Mouse (Mus musculus) neural tube, embryonic 13.5 days (tissue): ENCODE results near the gene Frrs1l. TPM values are rescaled to one million over a fixed set of nuclear protein-coding genes. Genes with fewer than 3 reads are reported as not detected.

Source experiments
- ATAC-seq: fragments of 200-750 bp; cut with Nextera tagmentation; 2 replicates; pipeline ENCODE4 v1.8.0; 2017; ENCODE audit warnings: low read depth, mild to moderate bottlenecking, moderate TSS enrichment, moderate library complexity
- H3K27ac ChIP-seq: fragments of 300-500 bp; sonication (generic); replicated peaks from 2 replicates; pipeline ENCODE4 v1.5.1; 2015; ENCODE audit warnings: moderate library complexity, mild to moderate bottlenecking, inconsistent platforms
- H3K27me3 ChIP-seq: fragments of 300-500 bp; sonication (generic); 2 replicates; pipeline ENCODE4 v1.6.1; 2015; ENCODE audit warnings: mild to moderate bottlenecking, inconsistent platforms
- H3K36me3 ChIP-seq: fragments of 300-500 bp; sonication (generic); 2 replicates; pipeline ENCODE4 v1.6.1; 2015; ENCODE audit warnings: mild to moderate bottlenecking, inconsistent platforms
- H3K4me1 ChIP-seq: fragments of 300-500 bp; sonication (generic); replicated peaks from 2 replicates; pipeline ENCODE4 v1.6.1; 2015; ENCODE audit warnings: inconsistent platforms
- H3K4me2 ChIP-seq: fragments of 300-500 bp; sonication (generic); 2 replicates; pipeline ENCODE4 v1.6.1; 2015; ENCODE audit warnings: inconsistent platforms, mild to moderate bottlenecking, moderate library complexity
- H3K4me3 ChIP-seq: fragments of 300-500 bp; sonication (generic); 2 replicates; pipeline ENCODE4 v1.5.1; 2015; ENCODE audit warnings: mild to moderate bottlenecking, inconsistent platforms
- H3K9ac ChIP-seq: fragments of 300-500 bp; sonication (generic); 2 replicates; pipeline ENCODE4 v1.6.1; 2015; ENCODE audit warnings: moderate library complexity, mild to moderate bottlenecking, inconsistent platforms
- H3K9me3 ChIP-seq: fragments of 300-500 bp; sonication (generic); 2 replicates; pipeline ENCODE4 v1.6.1; 2016; ENCODE audit warnings: inconsistent platforms
- WGBS: fragments of 180-500 bp; shearing (Covaris S2); methylation state at CpG from one replicate; pipeline ENCODE4 v1.1.7; 2015; 5-methylcytosine and 5-hydroxymethylcytosine counted together
- polyA plus RNA-seq: library from polyadenylated mRNA; unstranded; fragments of >200 nt; fragmentation: Nextera tagmentation; extraction: Ambion mirVana; gene quantifications from 2 replicates; pipeline ENCODE4 v1.2.1, GENCODE M21; 2015

Frrs1l gene
- polyA plus RNA-seq, 1 experiment from 2014 or later: 13.8 TPM

DNA sequence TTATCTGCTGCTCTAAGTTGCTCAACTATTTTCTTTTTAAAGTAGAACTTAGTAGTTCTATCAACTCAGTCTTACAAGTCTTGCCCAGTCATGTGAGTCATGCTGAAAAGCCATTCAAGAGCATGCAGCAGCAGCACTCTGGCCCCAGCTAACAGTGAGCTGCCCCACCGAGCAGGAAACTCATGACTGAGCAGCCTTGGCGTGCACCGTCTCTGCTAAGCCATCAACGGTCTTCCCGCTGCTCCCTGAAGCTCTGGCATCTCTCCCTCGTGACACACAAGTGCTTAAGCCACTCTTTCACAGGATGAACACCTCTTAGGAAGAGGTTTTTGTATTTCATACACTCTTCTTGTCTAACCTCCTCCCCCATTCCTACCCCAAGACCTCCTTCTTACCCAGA is 53.1 kb downstream of the Frrs1l start:
- no peaks in the 10 kb centered on the region for H3K4me1 ChIP-seq
- no peak overlapping the region for H3K4me2 ChIP-seq
- WGBS: 59% methylated on average over 6 of the region's 6 CpGs
- no peak for ATAC-seq
- H3K9me3 ChIP-seq: no peaks in the 10 kb centered on the region
- H3K27ac ChIP-seq: no peak overlapping the region
- H3K9ac ChIP-seq: no peak overlapping the region
- no peaks in the 10 kb centered on the region for H3K27me3 ChIP-seq
- H3K36me3 ChIP-seq: peaks cover 22% of the 10 kb centered on the region
- no peak overlapping the region for H3K4me3 ChIP-seq

DNA sequence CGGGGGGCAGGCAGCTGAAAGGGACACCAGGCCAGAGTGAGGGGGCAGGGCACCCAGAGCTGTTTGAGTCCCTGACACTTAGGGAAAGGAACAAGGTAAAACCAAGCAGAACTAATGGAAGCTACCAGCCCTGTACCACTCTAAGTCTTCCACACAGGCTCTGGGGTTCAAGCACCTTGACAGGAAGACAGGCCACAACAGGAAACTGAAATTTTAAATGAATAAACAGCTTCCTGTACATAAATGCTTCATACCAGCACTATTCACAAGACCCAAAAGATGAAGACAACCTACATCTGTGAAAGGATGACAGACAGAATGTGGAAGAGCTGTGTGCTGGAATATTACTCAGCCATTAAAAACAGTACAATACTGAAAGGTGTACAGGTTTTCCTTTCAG is 54.9 kb downstream of the Frrs1l start:
- ATAC-seq: no peak
- no peak overlapping the region for H3K4me3 ChIP-seq
- H3K4me1 ChIP-seq: no peaks in the 10 kb centered on the region
- H3K27me3 ChIP-seq: no peaks in the 10 kb centered on the region
- H3K27ac ChIP-seq: no peak overlapping the region
- no CpG with 5 or more reads among the region's 1 CpGs for WGBS
- no peak overlapping the region for H3K9ac ChIP-seq
- no peak overlapping the region for H3K4me2 ChIP-seq
- peaks cover 25% of the 10 kb centered on the region for H3K36me3 ChIP-seq
- H3K9me3 ChIP-seq: no peaks in the 10 kb centered on the region

DNA sequence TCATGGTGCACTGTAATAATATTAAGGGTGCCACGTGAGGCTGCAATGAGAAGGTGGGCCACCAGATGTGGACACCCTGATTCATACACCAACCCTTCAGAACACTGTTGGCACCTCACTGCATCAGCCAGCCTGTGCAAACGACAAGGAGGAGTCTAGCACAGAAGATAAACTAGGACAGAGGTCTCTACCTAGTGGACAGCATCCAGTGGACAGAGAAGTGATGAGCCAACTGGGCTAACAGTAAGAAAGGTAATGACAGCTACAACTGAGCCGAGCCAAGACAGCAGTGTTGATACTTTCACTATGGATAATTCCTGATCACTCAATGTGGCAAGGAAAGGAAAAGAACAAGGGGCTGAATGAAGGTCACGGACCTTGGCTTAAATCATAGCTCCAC is 57.0 kb downstream of the Frrs1l start:
- no peaks in the 10 kb centered on the region for H3K9me3 ChIP-seq
- H3K27ac ChIP-seq: no peak overlapping the region
- no peaks in the 10 kb centered on the region for H3K27me3 ChIP-seq
- H3K4me2 ChIP-seq: no peak overlapping the region
- peaks cover 25% of the 10 kb centered on the region for H3K36me3 ChIP-seq
- ATAC-seq: no peak
- 92% methylated on average over 4 of the region's 4 CpGs for WGBS
- 0 out of 2 replicates have a peak, but pooled peaks cover 6% of the 10 kb centered on the region for H3K4me1 ChIP-seq
- no peak overlapping the region for H3K9ac ChIP-seq
- H3K4me3 ChIP-seq: no peak overlapping the region

DNA sequence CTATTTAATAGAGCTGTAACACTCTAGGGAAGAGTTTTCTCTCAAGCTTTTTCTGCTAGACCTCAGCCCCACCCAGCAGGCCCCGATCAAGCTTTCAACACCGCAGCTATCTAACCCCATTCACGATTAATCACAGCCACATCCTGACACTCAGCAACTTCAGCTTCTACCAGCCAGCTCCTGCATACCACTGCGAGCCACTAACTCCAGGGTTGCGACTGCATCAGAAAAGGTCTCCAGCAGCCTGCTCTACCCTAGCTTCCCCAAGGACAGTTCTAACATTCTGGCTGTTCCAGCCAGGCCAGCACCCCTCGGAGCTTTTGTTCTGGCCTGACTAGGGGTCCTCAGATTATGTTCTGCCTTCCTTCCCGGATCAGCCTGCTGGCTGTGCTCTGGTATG is 58.1 kb downstream of the Frrs1l start:
- no peak overlapping the region for H3K9ac ChIP-seq
- ATAC-seq: no peak
- no peak overlapping the region for H3K27ac ChIP-seq
- H3K36me3 ChIP-seq: peaks cover 25% of the 10 kb centered on the region
- H3K4me3 ChIP-seq: no peak overlapping the region
- H3K27me3 ChIP-seq: no peaks in the 10 kb centered on the region
- 60% methylated on average over 7 of the region's 7 CpGs for WGBS
- H3K9me3 ChIP-seq: no peaks in the 10 kb centered on the region
- no peak overlapping the region for H3K4me2 ChIP-seq
- H3K4me1 ChIP-seq: peaks cover 6% of the 10 kb centered on the region; the same call in 1 of the 2 replicates

DNA sequence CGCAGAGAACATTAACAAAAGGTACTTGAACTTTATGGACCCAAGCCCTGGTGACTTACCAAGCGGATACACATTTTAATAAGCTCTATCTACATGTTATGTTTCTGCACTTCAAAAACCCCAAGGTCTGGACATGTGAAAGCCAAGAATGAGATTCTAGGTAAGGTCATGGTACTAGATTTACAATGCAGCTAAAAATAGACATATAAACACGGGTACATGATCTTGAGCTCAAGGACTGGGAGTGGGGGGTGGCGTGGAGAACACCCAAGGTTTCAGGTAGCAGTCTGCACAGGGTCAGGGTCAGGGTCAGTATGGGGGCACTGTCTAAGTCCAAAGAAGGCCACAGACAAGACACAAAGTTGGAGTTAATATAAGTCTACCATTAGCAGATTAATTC is 59.9 kb downstream of the Frrs1l start:
- WGBS: 90% methylated on average over 4 of the region's 4 CpGs
- Histone ChIP-seq H3K36me3 (peaks cover 29% of the 10 kb centered on the region), H3K27ac (no peak overlapping the region), H3K4me3 (no peak overlapping the region), H3K27me3 (no peaks in the 10 kb centered on the region), H3K9ac (no peak overlapping the region), H3K9me3 (no peaks in the 10 kb centered on the region), H3K4me2 (no peak overlapping the region), H3K4me1 (peaks cover 6% of the 10 kb centered on the region; the same call in 1 of the 2 replicates)
- ATAC-seq: no peak

DNA sequence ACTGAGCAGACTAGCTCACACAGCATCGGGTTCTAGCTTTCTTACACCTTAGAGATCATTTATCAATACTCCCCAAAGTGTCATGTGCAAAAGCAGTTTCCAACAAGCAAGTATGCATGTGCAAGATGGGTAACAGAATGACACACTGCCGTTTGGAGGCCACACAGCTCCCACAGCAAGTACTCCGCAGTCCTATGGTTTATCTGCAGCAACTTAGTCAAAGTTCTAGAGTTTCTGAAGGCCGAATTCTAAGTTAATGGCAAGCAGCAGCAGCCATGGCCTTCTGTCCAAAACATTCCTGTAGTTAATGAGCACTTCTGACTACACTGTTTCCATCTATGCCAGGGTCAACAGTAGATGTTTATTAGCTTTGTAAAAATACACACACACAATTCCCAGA is 63.2 kb downstream of the Frrs1l start:
- Histone ChIP-seq H3K4me2 (no peak overlapping the region), H3K4me3 (no peak overlapping the region), H3K27me3 (no peaks in the 10 kb centered on the region), H3K9me3 (no peaks in the 10 kb centered on the region), H3K36me3 (peaks cover 42% of the 10 kb centered on the region), H3K27ac (no peak overlapping the region), H3K4me1 (peaks cover 6% of the 10 kb centered on the region; the same call in 1 of the 2 replicates), H3K9ac (no peak overlapping the region)
- ATAC-seq: no peak
- WGBS: 90% methylated on average over 4 of the region's 4 CpGs

DNA sequence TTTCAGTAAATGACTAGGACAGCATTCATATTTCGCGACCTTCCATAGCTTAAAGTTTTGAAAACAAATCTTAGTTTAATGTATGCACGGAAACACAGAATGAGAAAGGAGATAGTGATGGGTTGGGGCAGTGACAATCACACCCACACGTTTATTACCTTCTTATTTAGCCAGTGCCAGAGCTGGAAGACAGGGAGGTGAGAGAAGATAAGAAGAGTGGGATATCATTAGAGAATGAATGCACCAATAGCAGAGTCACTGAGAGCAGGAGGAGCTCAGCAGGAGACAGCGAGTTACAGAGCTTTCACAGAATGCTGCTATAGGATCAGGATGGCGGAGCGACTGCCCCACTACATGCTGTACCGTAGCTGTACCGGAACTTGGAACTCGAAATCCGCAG is 68.0 kb downstream of the Frrs1l start:
- no peak for ATAC-seq
- 92% methylated on average over 11 of the region's 11 CpGs for WGBS
- H3K4me3 ChIP-seq: no peak overlapping the region
- no peak overlapping the region for H3K9ac ChIP-seq
- H3K27me3 ChIP-seq: no peaks in the 10 kb centered on the region
- peaks cover 45% of the 10 kb centered on the region for H3K36me3 ChIP-seq
- no peaks in the 10 kb centered on the region for H3K9me3 ChIP-seq
- no peak overlapping the region for H3K27ac ChIP-seq
- H3K4me2 ChIP-seq: no peak overlapping the region
- H3K4me1 ChIP-seq: no peaks in the 10 kb centered on the region

DNA sequence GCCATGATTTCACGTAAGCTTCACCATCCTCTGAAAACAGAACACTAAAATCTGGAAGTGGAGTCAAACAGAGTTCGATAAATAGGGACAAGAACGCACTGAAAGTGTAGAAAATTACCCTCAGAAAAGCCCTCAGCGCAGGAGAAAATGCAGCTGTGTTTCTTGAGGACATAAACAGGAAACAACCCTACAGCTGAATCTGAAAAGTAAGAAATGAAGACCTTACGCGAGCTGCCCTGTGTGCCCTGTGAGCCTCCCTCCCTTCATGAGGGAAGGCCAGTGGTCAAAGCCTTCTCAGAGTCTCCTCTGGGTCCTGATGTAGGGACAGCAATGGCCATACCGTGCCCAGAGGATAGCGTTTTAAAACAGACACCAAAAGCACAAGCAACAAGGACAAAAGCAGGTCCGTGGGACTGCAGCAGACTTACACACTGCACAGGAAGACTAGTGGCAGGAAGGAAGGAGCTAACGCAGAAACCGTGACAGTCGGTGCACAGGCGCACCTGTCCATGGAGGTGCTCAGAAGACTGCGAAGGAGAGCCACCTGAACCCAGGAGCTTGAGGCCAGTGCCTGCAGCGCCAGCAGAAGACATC is 74.4 kb downstream of the Frrs1l start:
- no peak for ATAC-seq
- no peaks in the 10 kb centered on the region for H3K4me1 ChIP-seq
- H3K4me3 ChIP-seq: no peak overlapping the region
- 93% methylated on average over 15 of the region's 15 CpGs for WGBS
- no peaks in the 10 kb centered on the region for H3K27me3 ChIP-seq
- peaks cover 37% of the 10 kb centered on the region for H3K36me3 ChIP-seq
- H3K4me2 ChIP-seq: no peak overlapping the region
- no peak overlapping the region for H3K27ac ChIP-seq
- H3K9ac ChIP-seq: no peak overlapping the region
- no peaks in the 10 kb centered on the region for H3K9me3 ChIP-seq

DNA sequence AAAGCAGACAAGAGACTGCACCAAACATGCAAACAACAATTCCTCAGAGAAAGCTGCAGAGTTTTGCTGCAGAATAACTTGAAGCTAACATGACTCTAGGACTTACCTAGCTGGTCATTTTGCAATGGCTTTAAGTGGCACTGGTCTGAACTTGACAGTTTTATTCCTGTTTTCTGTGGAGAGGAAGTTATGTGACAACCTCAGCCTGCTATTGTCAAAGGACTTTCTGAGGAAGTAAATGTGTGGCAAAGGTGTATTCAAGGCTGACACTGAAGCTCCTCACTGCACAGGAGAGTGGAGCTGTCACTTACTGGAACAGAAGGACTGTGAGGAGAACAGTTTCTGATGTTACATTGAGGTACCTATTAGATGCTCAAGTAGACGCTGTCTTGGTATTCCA is 75.4 kb downstream of the Frrs1l start:
- Histone ChIP-seq H3K4me1 (no peaks in the 10 kb centered on the region), H3K9ac (no peak overlapping the region), H3K27ac (no peak overlapping the region), H3K36me3 (peaks cover 48% of the 10 kb centered on the region), H3K4me2 (no peak overlapping the region), H3K27me3 (no peaks in the 10 kb centered on the region), H3K4me3 (no peak overlapping the region), H3K9me3 (no peaks in the 10 kb centered on the region)
- WGBS: 81% methylated on average over 1 of the region's 1 CpGs
- ATAC-seq: no peak

DNA sequence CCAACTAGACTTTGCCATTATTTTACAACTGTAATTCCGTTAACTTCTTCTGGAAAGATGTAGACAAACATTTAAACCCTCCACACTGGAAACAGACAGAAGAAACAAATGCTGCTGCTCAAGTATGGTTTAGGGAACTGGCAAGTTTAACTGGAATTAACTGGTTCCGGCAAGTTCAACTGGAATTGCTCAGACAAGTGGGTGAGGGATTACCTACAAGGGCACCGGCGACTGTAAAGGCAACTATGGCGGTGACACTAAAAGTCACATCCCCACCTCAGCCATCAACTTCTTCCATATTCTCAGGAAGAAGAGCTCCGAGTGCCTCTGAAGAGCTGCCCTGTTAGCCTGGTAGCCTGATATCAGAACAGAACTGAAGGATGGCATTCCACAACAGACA is 75.9 kb downstream of the Frrs1l start:
- Histone ChIP-seq H3K27me3 (no peaks in the 10 kb centered on the region), H3K4me1 (no peaks in the 10 kb centered on the region), H3K36me3 (peaks cover 52% of the 10 kb centered on the region), H3K27ac (no peak overlapping the region), H3K9ac (no peak overlapping the region), H3K9me3 (no peaks in the 10 kb centered on the region), H3K4me2 (no peak overlapping the region), H3K4me3 (no peak overlapping the region)
- 95% methylated on average over 6 of the region's 6 CpGs for WGBS
- ATAC-seq: no peak

DNA sequence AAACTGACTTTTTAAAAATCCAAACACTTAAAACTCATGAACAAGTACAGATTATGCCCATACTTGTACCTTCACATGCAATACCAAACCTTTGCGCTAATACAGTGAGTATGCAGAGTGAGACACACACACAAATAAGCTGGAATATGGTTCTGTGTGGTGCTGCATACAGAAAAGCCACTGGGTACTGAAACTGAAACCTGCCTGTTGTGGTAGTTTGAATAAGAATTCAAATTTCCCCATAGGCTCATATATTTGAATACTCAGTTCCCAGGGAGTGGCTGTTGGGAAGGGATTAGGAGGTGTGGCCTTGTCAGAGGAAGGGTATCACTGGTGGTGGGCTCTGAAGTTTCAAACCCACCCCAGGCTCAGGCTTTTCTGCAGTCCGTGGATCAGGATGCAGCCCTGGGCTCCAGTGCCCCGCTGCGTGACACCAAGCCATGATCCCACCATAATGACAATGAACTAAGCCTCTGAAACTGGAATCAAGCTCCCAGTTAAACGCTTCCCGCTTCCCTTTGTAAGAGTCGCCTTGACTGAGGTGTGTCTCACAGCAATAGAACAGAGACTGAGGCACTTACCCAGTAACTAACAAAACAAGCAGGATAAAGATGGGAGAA is 77.7 kb downstream of the Frrs1l start:
- no peaks in the 10 kb centered on the region for H3K27me3 ChIP-seq
- no peak overlapping the region for H3K9ac ChIP-seq
- H3K4me1 ChIP-seq: no peaks in the 10 kb centered on the region
- no peak overlapping the region for H3K4me3 ChIP-seq
- ATAC-seq: no peak
- 92% methylated on average over 7 of the region's 7 CpGs for WGBS
- no peak overlapping the region for H3K4me2 ChIP-seq
- H3K27ac ChIP-seq: no peak overlapping the region
- H3K9me3 ChIP-seq: no peaks in the 10 kb centered on the region
- H3K36me3 ChIP-seq: peaks cover 60% of the 10 kb centered on the region

DNA sequence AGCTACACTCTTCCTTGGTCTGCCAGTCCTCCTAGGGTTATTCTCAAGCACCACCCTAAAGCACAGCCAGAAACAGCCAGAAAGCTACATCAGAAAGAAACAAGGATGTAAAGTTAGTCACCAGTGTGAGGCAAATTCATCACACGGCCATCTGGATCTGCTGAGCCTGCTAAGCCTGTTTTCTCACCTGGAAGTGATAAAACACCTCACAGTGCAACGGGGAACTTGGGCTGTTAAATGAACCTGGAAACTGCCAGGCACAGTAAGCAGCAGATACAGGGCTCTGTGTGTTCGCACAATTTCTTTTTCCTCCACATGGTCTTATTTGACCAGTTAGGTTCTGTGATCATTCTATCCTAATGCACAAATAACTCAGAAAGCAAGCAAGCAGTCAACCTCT is 80.6 kb downstream of the Frrs1l start:
- Histone ChIP-seq H3K4me3 (no peak overlapping the region), H3K9ac (no peak overlapping the region), H3K36me3 (peaks cover 59% of the 10 kb centered on the region), H3K27ac (no peak overlapping the region), H3K27me3 (no peaks in the 10 kb centered on the region), H3K9me3 (no peaks in the 10 kb centered on the region), H3K4me2 (no peak overlapping the region), H3K4me1 (no peaks in the 10 kb centered on the region)
- WGBS: 87% methylated on average over 3 of the region's 3 CpGs
- no peak for ATAC-seq

DNA sequence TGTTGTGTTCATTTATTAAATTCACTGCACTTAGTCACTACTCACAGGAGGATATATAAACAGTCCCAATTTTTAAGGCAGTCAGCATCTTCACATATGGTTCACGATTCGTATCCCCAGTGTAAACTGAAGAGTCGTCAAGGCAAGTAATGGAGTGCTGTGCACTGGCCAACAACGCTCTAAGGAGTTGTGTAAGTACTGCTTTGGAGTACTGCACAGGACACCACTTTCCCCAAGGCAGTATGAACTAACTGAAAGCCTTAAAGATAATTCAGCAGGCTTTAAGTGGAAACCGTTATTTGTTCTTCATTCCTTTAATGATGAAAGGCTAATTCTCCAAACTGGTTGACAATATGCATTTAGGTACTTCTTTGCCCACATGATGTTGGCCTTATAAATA is 82.5 kb downstream of the Frrs1l start:
- no peak overlapping the region for H3K27ac ChIP-seq
- H3K9ac ChIP-seq: no peak overlapping the region
- H3K9me3 ChIP-seq: no peaks in the 10 kb centered on the region
- H3K36me3 ChIP-seq: peaks cover 61% of the 10 kb centered on the region
- no peaks in the 10 kb centered on the region for H3K27me3 ChIP-seq
- no peak overlapping the region for H3K4me2 ChIP-seq
- WGBS: 89% methylated on average over 5 of the region's 5 CpGs
- H3K4me1 ChIP-seq: no peaks in the 10 kb centered on the region
- no peak for ATAC-seq
- no peak overlapping the region for H3K4me3 ChIP-seq
